Mouse (Mus musculus) liver, adult 2 months (tissue): ENCODE measurements at regions not wholly inside any gene's neighbourhood (a gene's known extent, or its start where the extent isn't known, plus 50 kb on each side); places are given as distances from the start of the nearest gene placed in this dataset.

Source experiments
- CTCF ChIP-seq: fragments of 200-500 bp; IDR thresholded peaks from 2 replicates; pipeline ENCODE4 v1.5.1; 2011; ENCODE audit warnings: low read depth, low read length, control low read depth
- POLR2A ChIP-seq: fragments of 200-500 bp; IDR thresholded peaks from 2 replicates; pipeline ENCODE4 v1.6.1; 2011; ENCODE audit warnings: low read length, control low read depth; ENCODE audit not compliant: insufficient read depth; ENCODE audit errors: extremely low read depth

DNA sequence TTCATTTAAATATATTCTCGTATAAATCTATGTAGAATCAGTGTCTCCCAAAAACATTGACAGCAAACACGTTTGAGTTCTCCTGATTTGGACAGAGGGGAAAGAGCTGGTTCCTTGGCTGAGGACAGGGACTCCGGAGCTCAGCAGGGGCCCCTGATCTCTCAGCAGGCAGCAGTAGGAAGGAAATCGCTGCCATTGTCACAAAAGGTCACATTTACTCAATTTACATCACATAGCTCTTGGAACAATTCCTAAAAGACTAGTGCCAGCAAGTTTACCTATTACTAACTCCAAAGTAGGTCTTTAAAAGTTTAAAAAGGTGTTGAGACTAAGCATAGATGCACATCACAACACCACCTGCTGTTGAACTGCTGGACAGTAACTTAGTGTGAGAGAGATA is 59.7 kb upstream of the Tcf21 start:
- TF ChIP-seq CTCF, result no peak
- no peak for TF ChIP-seq POLR2A
